Mouse (Mus musculus): ENCODE data around the gene Ric8a. TPM values are rescaled to one million over a fixed set of nuclear protein-coding genes. Genes with fewer than 3 reads are reported as not detected.

Ric8a gene
- total and polyA plus RNA-seq, 3 experiments, result 52.3 to 63.4 TPM; not detected in 1

DNA sequence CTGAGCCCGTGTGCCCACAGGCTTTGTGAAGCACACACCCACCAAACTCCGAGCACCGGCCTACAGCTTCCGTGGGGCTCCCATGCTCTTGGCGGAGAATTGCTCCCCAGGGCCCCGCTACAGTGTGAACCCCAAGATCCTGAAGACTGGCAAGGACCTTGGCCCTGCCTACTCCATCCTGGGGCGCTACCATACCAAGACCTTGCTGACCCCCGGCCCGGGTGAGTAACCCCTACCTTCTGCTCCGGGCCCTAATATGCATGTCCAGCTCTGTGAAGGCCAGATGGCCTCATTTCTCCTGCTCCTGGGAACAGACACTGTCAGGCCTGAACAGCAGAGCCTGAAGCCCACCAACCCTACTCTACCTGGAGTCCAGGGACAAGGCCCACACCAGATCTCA lies 8.2 kb upstream of the Ric8a start:
- H3K79me2 ChIP-seq (ENCODE audit: control insufficient read depth, insufficient read depth, low read length, poor library complexity), result no peaks in the 10 kb centered on the region
- H3K4me3 ChIP-seq (ENCODE audit: control insufficient read depth in 1 of 2, insufficient read depth in 1 of 2, low read depth in 2 of 2, low read length in 2 of 2), result no peak overlapping the region
- no peak for DNase-seq (ENCODE audit: low read depth, low spot score)
- no peaks in the 10 kb centered on the region for H3K36me3 ChIP-seq (ENCODE audit: control insufficient read depth in 1 of 2, insufficient read depth in 2 of 2, low read length in 2 of 2)
- no peak overlapping the region for H3K9ac ChIP-seq (ENCODE audit: control insufficient read depth, low read depth, low read length, poor library complexity, severe bottlenecking)
- no peaks in the 10 kb centered on the region for H3K27me3 ChIP-seq (ENCODE audit: control insufficient read depth in 1 of 2, insufficient read depth in 2 of 2, low read length in 2 of 2)
- TF ChIP-seq MXI1 (IDR thresholded peaks at IDR 0.05; ENCODE audit: low read depth, low read length) (no peak), POLR2A (IDR thresholded peaks at IDR 0.05; ENCODE audit: control insufficient read depth in 1 of 2, insufficient read depth in 1 of 2, low read depth in 1 of 2, low read length in 2 of 2, poor library complexity in 1 of 2) (no peak), CHD1 (IDR thresholded peaks at IDR 0.05; ENCODE audit: low read depth, low read length) (no peak), KAT2A (conservative IDR thresholded peaks at IDR 0.05; ENCODE audit: low read depth, low read length) (no peak), USF2 (IDR thresholded peaks at IDR 0.05; ENCODE audit: borderline replicate concordance in 1 of 2, insufficient read depth in 1 of 2, low read depth in 1 of 2, low read length in 2 of 2) (no peak)
- no peak overlapping the region for H3K27ac ChIP-seq (ENCODE audit: control insufficient read depth, low read depth, low read length)
- H3K4me1 ChIP-seq (ENCODE audit: control insufficient read depth in 1 of 2, insufficient read depth in 2 of 2, low read length in 2 of 2), result no peaks in the 10 kb centered on the region
- H3K9me3 ChIP-seq (replicated peaks; ENCODE audit: insufficient read depth, low read length), result no peaks in the 10 kb centered on the region

GRCm38 (mm10) chr7:140851916-140852315 lies 4.8 kb upstream of the Ric8a start:
- Histone ChIP-seq H3K27ac (ENCODE audit: control insufficient read depth, low read depth, low read length) (no peak overlapping the region), H3K9ac (ENCODE audit: control insufficient read depth, low read depth, low read length, poor library complexity, severe bottlenecking) (no peak overlapping the region), H3K36me3 (ENCODE audit: control insufficient read depth in 1 of 2, insufficient read depth in 2 of 2, low read length in 2 of 2) (no peaks in the 10 kb centered on the region), H3K4me3 (ENCODE audit: control insufficient read depth in 1 of 2, insufficient read depth in 1 of 2, low read depth in 2 of 2, low read length in 2 of 2) (no peak overlapping the region), H3K9me3 (replicated peaks; ENCODE audit: insufficient read depth, low read length) (no peaks in the 10 kb centered on the region), H3K4me1 (ENCODE audit: control insufficient read depth in 1 of 2, insufficient read depth in 2 of 2, low read length in 2 of 2) (peaks cover 0 to 8% of the 10 kb centered on the region in 2 experiments; a peak in 2 of 4 replicates), H3K79me2 (ENCODE audit: control insufficient read depth, insufficient read depth, low read length, poor library complexity) (peaks cover 18% of the 10 kb centered on the region), H3K27me3 (ENCODE audit: control insufficient read depth in 1 of 2, insufficient read depth in 2 of 2, low read length in 2 of 2) (no peaks in the 10 kb centered on the region)
- DNase-seq (ENCODE audit: low read depth, low spot score), result no peak
- TF ChIP-seq KAT2A (conservative IDR thresholded peaks at IDR 0.05; ENCODE audit: low read depth, low read length) (no peak), MEF2A (IDR thresholded peaks at IDR 0.05; ENCODE audit: extremely low read depth, insufficient replicate concordance, low read depth, low read length, poor library complexity, severe bottlenecking) (no peak), MXI1 (IDR thresholded peaks at IDR 0.05; ENCODE audit: low read depth, low read length) (no peak), SMC3 (IDR thresholded peaks at IDR 0.05; ENCODE audit: low read depth, low read length) (no peak), BHLHE40 (IDR thresholded peaks at IDR 0.05; ENCODE audit: borderline replicate concordance, low read depth, low read length) (no peak), E2F4 (IDR thresholded peaks at IDR 0.05; ENCODE audit: borderline replicate concordance, low read depth, low read length) (no peak), ZKSCAN1 (IDR thresholded peaks at IDR 0.05; ENCODE audit: low read depth, low read length) (no peak), MYC (IDR thresholded peaks at IDR 0.05; ENCODE audit: low read depth, low read length) (no peak), POLR2A (IDR thresholded peaks at IDR 0.05; ENCODE audit: control insufficient read depth in 1 of 2, insufficient read depth in 1 of 2, low read depth in 1 of 2, low read length in 2 of 2, poor library complexity in 1 of 2) (no peak; a peak in 1 of 4 replicates), TCF12 (IDR thresholded peaks at IDR 0.05; ENCODE audit: low read depth, low read length) (no peak), ELF1 (IDR thresholded peaks at IDR 0.05; ENCODE audit: low read depth, low read length) (no peak), ETS1 (IDR thresholded peaks at IDR 0.05; ENCODE audit: low read depth, low read length) (no peak), NELFE (IDR thresholded peaks at IDR 0.05; ENCODE audit: low read depth, low read length) (no peak), CHD2 (IDR thresholded peaks at IDR 0.05; ENCODE audit: low read length) (no peak)
